ENCODE assay signal across 9 mouse cellular contexts in genomic region chr10:117672693-117673092, GRCm38 (mm10). TPM values are rescaled to one million over a fixed set of nuclear protein-coding genes. Genes with fewer than 3 reads are reported as not detected.
A peak's percentile ranks its signal among the peaks of the same experiment; 100 is the strongest.
DNase-seq lines count a peak whose midpoint lies in the region; ATAC-seq and TF ChIP-seq lines count a peak whose summit lies in the region.
"Had no signal": no experiment of that assay in that cellular context is flagged by ENCODE, and none has a peak within 500 bp of the region (broad histone marks: within the 10 kb centered on the region; RNA-seq: fewer than 3 reads in every experiment).

No protein-coding gene starts in this region.

- 65% methylated on average over 7 of the region's 7 CpGs for WGBS in intestine, postnatal 0 days

- H3K4me3 ChIP-seq in intestine, postnatal 0 days (ENCODE audit: low read depth, low read length) = no peak overlapping the region

- peak; percentile 28 for DNase-seq in kidney, adult 11 months
- DNase-seq in kidney, adult 9 months = no peak
- DNase-seq in Muller cell, postnatal 12 days (ENCODE audit: inconsistent ontology term) = peak; percentile 90
- DNase-seq in cerebellum, postnatal 10 days = peak; percentile 57 to 71
- peak; percentile 37 to 70 for DNase-seq in left cerebral cortex, adult 9 months (ENCODE audit: low spot score in 2 of 2)
- no peak for DNase-seq in embryo, embryonic 10.5 days (ENCODE audit: low spot score)
- no peak for DNase-seq in urinary bladder, postnatal 10 days (ENCODE audit: low spot score)
- DNase-seq: liver, postnatal 0 days had no signal

- no peak overlapping the region for H3K9ac ChIP-seq in intestine, postnatal 0 days (ENCODE audit: low read depth, low read length)
- H3K9ac ChIP-seq: liver, postnatal 0 days had no signal

- no peaks in the 10 kb centered on the region for H3K9me3 ChIP-seq in intestine, postnatal 0 days (ENCODE audit: control insufficient read depth)

- no peak overlapping the region for H3K4me2 ChIP-seq in intestine, postnatal 0 days (replicated peaks; ENCODE audit: low read depth)

- H3K36me3 ChIP-seq in intestine, postnatal 0 days (ENCODE audit: control insufficient read depth, insufficient read depth) = peaks cover 10% of the 10 kb centered on the region; the same call in 1 of the 2 replicates

- no peaks in the 10 kb centered on the region for H3K27me3 ChIP-seq in intestine, postnatal 0 days (replicated peaks; ENCODE audit: control insufficient read depth, insufficient read depth, low read length)

- no peak overlapping the region for H3K27ac ChIP-seq in intestine, postnatal 0 days (ENCODE audit: low read depth, low read length)

- TF ChIP-seq CTCF in intestine, postnatal 0 days (IDR thresholded peaks at IDR 0.05; ENCODE audit: low read depth) = no peak

- H3K4me1 ChIP-seq in intestine, postnatal 0 days (replicated peaks; ENCODE audit: control insufficient read depth, insufficient read depth, low read length) = peaks cover 10% of the 10 kb centered on the region; the same call in 1 of the 2 replicates

- no peak for ATAC-seq in intestine, postnatal 0 days
- ATAC-seq: liver, postnatal 0 days had no signal

RNA-seq across cellular contexts. Expression of gene Mdm2, which starts 37.9 kb away (rescaled TPM):
- 16.5 and 19.8 TPM in 2 replicates for polyA plus RNA-seq in intestine, postnatal 0 days (2015; fragmentation: Nextera tagmentation; extraction: Ambion mirVana)

RNA-seq across cellular contexts. Expression of gene Cpm, which starts 43.4 kb away (rescaled TPM):
- polyA plus RNA-seq in intestine, postnatal 0 days (2015; fragmentation: Nextera tagmentation; extraction: Ambion mirVana) = 32.8 and 33.8 TPM in 2 replicates

Comparison
In these comparisons a context has a peak if more than half of its experiments do, and no peak if none do; other contexts are left out.
1. DNase-seq: peak in kidney, adult 11 months (single experiment), Muller cell, postnatal 12 days (single experiment), cerebellum, postnatal 10 days (2 of 2) and left cerebral cortex, adult 9 months (2 of 2); none in kidney, adult 9 months (single experiment), embryo, embryonic 10.5 days (single experiment) and urinary bladder, postnatal 10 days (single experiment).